24 mouse cellular contexts compared by ENCODE assay signal in the genomic region with DNA sequence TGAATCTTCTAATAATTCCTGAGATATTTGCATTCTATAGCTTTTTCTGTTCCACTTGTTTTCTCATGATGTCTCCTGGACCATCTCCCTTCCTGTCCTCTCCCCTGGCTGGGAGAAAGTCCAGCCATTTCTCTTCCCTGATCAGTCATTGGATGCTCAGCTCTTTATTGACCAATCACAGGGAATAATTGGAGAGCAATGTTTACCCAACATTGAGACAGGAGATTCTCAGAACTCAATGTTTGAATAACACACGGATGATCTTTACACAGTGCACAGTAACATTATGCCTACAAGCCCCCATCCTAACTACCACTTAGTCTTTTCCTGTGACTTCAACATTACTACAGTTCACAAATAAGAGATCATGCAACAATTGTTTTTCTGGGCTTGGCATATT. TPM values are rescaled to one million over a fixed set of nuclear protein-coding genes. Genes with fewer than 3 reads are reported as not detected.
"Had no signal": no experiment of that assay in that cellular context is flagged by ENCODE, and none has a peak within 500 bp of the region (broad histone marks: within the 10 kb centered on the region; RNA-seq: fewer than 3 reads in every experiment).

No protein-coding gene starts in this region.

- H3K9ac ChIP-seq: forebrain, postnatal 0 days; heart, embryonic 12.5 days; hindbrain, embryonic 12.5 days; hindbrain, embryonic 14.5 days; intestine, embryonic 15.5 days; limb, embryonic 12.5 days; liver, embryonic 13.5 days had no signal

- DNase-seq: forebrain, postnatal 0 days; gastrocnemius, postnatal 25 days; heart, adult 2 months; heart, postnatal 10 days; heart, postnatal 4 days; kidney, adult 18-20 months; kidney, adult 8-10 months; kidney, postnatal 10 days; kidney, postnatal 25 days; kidney, postnatal 4 days; liver, embryonic 13.5 days had no signal

- H3K4me3 ChIP-seq: heart, adult 2 months; heart, embryonic 12.5 days; hindbrain, embryonic 10.5 days; hindbrain, embryonic 12.5 days; intestine, embryonic 15.5 days; layer of hippocampus, adult 2 months; left cerebral cortex, adult 2 months; limb, embryonic 10.5 days; limb, embryonic 12.5 days; liver, embryonic 13.5 days had no signal

- H3K9me3 ChIP-seq: heart, embryonic 12.5 days; hindbrain, embryonic 10.5 days; hindbrain, embryonic 12.5 days; intestine, embryonic 15.5 days; limb, embryonic 10.5 days; limb, embryonic 12.5 days; liver, embryonic 13.5 days had no signal

- H3K27ac ChIP-seq: heart, adult 2 months; hindbrain, embryonic 10.5 days; hindbrain, embryonic 12.5 days; hindbrain, embryonic 14.5 days; intestine, embryonic 15.5 days; layer of hippocampus, adult 2 months; left cerebral cortex, adult 2 months; limb, embryonic 10.5 days; limb, embryonic 12.5 days; liver, embryonic 13.5 days had no signal

- H3K4me1 ChIP-seq: heart, embryonic 12.5 days; hindbrain, embryonic 10.5 days; hindbrain, embryonic 12.5 days; intestine, embryonic 15.5 days; limb, embryonic 10.5 days; limb, embryonic 12.5 days; liver, embryonic 13.5 days had no signal

- H3K4me2 ChIP-seq: heart, embryonic 12.5 days; hindbrain, embryonic 12.5 days; hindbrain, embryonic 14.5 days; intestine, embryonic 15.5 days; limb, embryonic 12.5 days; liver, embryonic 13.5 days had no signal

- H3K27me3 ChIP-seq: heart, embryonic 12.5 days; hindbrain, embryonic 12.5 days; intestine, embryonic 15.5 days; limb, embryonic 12.5 days; liver, embryonic 13.5 days had no signal

- ATAC-seq: forebrain, postnatal 0 days; hindbrain, embryonic 16.5 days; inflammation-experienced regulatory T-cells, adult 6 months; intestine, embryonic 15.5 days; intestine, postnatal 0 days had no signal

RNA-seq across cellular contexts. Expression of a gene that starts 46.5 kb away (rescaled TPM):
- polyA plus RNA-seq: forebrain, postnatal 0 days; heart, embryonic 12.5 days; hindbrain, embryonic 10.5 days; hindbrain, embryonic 14.5 days; hindbrain, embryonic 16.5 days; kidney, embryonic 14.5 days; limb, embryonic 10.5 days; liver, embryonic 13.5 days had no signal
